Mouse (Mus musculus) retina, embryonic 14.5 days (tissue): ENCODE measurements around the gene Sptbn2.

ENCODE experiments used
- DNase-seq: peaks from one replicate; pipeline ENCODE4 v3.0.0-alpha.2; 2015; ENCODE audit warnings: low spot score

Sptbn2 gene

DNA sequence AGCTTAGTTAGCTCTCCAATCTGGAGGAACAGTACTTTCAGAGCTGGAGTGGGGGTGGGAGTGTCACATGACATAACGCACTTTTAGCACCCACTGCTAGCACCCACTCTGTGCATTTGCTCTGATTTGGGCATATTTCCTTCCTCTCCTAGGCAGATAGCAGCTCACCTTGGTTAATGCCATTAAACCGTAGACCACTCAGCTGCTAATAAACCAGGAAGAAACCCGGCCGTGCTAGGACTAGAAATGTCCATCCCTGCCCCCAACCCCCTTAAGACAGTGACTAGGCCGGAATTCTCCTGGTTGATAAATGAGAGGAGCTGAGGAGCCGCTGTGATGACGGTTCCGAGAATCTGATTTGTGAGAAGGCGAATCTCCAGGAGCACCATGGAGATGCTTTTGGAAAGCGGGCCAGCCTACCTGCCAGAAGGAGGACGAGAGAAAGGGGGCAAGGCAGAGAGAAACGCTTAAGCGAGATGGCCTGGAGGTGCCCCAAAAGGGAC is at the start of gene Sptbn2:
Gene Sptbn2 (plus strand): TSS at position 70 of the 503 bp plus-strand sequence.
- DNase-seq: no peak

DNA sequence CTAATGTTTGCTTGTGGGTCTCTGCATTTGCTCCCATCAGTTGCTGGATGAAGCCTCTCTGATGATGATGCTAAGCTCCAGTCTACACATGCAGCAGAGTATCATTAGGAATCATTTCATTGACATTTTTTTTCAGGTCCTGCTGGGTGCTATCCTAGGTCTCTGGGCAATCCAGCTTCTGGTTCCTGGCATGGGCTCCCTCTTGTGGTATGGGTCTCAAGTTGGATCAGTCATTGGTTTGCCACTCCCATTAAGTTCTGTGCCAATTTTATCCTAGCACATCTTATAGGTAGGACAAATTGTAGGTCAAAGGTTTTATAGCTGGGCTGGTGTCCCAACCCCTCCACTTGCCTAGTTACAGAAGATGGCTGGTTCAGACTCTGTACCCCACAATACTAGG is 44.2 kb upstream of the Sptbn2 start:
- DNase-seq: no peak

DNA sequence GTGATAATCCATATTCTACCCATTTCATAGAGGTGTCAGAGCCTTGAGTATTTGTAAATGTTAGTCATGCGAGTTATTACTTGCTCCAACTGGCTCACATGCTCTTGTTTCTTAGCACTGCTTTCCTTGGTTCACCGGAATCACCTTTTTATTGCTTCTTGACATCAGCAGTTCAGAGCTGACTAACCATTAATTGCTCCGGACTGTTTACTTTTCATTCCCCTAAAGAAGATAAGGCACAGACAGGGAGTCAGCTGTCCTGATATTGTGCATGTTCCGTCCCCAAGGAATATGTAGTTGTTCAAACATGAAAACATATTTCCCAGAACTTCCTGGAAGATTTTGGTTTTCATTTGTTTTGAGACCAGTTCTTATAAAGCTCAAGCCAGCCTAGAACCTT is 40.2 kb upstream of the Sptbn2 start:
- DNase-seq: no peak

DNA sequence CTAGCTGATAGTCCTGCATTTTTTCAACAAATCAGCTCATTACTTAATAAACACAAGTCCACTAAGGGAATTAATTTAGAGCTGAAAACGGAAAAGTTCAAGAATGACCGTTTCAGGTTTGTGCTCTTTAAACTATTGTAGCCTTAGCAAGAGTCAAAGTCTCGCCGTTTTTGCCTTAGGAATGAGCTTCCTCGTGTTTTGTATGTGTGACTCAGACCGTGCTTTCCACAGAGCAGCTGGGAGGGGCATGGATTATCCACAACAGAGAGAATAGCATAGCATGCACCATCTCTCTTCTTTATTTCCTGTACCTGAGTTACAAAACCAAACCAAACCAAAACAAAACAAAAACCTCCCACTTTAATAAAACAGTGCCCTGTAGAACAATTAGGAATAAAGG is 38.6 kb upstream of the Sptbn2 start:
- DNase-seq: no peak

DNA sequence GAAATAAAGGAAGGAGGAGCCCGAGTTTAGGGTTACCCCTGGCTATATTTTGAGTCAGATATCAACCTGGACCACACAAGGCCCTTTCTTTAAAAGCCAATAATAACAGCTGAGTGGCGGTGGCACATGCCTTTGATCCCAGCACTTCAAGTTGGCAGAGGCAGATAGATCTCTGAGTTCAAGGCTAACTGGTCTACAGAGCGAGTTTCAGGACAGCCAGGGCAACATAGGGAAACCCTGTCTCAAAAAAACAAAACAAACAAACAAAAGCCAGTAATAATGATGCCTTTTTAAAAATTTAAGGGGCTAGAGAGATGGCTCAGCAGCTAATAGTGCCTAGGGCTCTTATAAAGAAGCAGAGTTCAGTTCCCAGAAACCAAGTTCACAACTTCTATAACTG is 16.6 kb upstream of the Sptbn2 start:
- DNase-seq: no peak

DNA sequence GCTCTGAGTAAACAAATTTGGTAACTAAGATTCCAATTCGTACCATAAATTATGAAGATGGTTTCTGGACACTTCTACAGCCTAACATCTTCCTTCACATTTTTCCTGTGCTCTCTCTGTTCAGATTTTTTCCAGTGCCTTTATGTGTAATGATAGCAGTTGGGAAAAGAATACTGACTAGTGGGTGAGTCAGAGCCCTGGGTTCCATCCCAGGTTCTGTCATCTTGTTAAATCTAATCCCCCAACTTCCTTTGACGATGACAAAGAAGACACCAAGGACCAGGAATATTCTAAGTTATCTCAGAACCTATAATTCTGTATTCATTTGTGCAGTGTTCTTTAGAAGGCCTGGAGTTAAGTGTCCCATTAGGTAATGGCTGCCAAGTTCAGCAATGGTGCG is 13.8 kb upstream of the Sptbn2 start:
- DNase-seq: no peak

DNA sequence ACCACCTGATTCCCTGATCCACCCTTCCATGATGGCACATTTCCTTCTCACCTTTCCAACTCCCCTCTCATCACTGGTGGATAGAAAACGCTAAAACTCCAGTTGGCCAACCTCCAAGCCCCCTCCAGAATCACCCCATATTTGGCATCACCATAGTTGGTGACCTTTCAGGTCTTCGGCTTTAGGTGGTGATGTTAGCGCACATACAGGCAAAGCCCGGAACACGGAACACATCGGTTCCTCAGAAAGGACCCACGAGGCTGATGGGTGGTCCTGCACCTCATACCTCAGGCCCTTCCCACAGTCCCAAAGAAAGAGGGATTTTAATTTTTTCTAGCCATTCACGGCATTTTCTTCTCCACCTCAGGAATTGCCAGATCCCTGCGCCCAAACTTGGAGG is 13.2 kb upstream of the Sptbn2 start:
- no peak for DNase-seq

DNA sequence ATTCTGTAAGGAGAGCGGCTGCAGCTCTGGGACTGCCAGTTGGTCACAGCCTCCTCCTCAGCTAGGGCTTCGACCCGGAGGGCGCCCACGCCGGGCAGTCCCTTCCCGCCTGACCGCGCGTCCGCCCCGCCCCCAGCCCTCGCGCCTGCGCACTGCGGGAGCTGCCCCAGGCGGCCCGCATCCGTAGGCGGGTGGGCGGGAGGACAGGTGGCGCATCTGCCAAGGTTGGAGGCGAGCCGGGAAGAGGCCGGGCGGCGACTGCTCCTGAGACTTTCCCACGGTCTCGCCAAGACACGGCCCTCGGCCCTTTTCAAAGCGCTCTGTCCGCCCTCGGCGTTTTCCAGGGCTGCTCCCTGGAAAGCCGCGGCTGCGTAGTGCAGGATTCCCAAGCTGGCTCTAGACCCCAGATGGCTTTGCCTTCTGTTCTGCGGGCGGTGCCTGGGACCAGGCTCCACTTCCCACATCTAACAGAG is 12.7 kb upstream of the Sptbn2 start, which contains the start of gene Gm960:
Gene Gm960 (minus strand): TSS at position 464 of the 473 bp plus-strand sequence.
- peak; percentile 82 for DNase-seq

DNA sequence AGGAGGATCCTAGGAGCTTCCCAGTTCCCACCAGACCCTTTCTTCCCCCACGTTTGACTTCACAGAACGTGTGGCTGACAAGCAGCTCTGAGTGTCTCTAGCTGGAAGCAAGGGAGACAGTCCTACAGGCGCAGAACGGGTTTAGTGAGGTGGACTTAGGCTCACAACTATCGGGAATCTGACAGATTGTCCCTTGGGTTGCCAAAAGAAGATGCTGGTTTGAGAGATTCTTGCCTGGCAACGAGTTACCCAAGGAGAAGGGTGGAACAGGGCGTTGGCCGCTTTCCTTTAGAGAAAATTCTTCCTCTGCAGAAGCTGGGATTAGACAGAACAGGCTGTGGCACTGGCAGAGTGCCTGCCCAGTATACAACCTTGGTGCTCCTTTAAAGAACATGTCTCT is 12.1 kb upstream of the Sptbn2 start:
- DNase-seq: no peak

DNA sequence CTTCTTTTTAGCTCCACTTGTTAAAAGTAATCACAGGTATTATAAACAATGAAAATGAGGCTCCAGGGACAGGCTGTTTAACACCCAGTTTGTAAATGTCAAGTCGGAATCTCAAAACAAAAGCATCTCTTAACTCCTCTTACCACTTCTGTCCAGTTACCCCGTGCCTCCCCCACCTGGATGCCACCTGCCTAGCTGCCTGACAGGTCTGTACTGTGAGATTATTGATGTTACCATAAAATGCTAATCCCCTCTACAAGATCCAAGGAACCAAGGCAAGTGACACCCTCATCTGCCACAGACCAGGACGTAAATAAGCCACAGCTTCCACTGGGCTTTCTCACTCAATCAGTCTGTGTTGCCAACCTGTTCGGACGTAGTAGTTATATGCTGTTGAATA is 11.1 kb upstream of the Sptbn2 start:
- no peak for DNase-seq

DNA sequence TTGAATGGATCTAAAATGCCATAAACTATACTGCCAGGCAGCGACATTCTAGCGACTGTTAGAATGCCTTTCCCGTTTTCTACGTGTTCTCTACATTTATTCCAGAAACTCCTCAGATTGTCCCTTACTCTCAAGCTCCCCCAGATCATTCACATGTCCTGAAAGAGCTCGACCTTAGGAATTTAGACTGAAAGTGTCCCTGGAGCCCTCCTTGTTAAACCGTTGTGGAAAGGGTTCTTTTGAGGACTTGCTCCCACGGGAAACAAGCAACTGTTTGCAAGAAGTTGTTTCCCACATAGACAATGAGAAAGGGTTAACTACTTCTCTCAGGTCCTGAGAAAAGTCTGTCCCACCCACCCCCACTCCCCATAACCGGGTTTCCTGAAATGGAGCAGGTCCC is 10.3 kb upstream of the Sptbn2 start:
- no peak for DNase-seq

DNA sequence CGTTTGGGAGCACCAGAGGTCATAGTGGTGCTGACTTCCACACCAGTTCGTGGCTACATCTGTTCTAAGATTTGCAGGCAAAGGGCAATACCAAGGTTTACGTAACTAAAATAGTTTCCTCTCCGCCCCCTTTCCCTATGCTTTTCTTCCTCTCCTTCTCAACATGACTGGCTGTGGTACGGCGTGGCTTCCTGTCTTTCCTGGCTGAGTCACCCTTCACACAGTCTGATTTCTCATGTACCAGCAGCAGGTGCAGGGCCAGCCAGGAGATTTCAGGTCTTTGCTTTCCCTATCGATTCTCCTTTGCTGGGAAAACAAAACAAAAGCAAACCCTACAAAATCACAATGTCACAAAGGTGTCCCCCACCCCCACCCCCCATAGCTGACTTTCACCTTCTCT is 9.7 kb upstream of the Sptbn2 start:
- DNase-seq: no peak

DNA sequence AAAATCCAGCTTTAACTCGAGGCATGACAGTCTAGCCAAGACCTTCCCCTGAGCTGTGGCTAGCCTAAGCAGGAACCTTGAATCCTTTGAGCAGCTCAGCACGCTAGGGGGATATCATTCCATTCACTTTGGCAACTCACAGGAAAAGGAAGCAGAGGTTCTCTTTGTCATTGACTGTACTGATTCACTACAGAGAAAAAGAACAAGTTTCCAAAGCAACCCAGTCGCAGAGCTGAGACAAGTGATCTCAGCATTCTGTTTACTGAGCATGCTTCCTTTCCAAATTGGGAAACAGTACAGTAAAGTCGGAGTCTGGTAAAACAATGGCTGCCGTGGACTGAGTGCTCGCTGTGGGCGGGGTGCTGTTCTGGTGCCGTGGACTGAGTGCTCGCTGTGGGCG is 2.2 kb upstream of the Sptbn2 start:
- no peak for DNase-seq

DNA sequence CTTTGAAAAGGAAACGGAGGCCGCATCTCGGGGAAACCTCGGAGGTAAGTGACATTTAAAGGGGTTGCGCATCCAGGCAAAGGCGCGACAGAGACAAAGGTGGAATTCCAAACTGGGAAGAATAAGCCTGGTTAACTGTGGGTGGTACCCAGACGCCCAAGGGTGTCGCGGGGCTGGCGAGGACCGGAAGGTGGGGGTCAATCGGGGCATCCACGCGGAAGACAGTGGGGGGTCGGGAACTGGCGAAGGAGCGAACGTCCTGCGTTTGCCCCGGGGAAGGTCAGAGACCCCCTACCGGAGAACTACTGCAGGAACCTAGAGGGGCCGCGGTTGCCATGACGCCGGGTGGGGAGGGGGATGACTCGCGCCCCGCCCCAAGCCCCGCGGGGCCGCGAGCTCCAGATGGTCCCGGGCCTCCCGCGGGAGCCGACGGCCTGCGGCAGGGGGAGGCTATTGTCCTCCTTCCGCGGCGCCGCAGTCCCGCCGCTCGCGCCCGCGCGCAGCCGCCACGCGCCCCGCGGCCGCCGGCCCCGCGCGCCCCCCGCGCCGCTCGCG is 711 bp downstream of the Sptbn2 start:
- DNase-seq: peak; percentile 83

DNA sequence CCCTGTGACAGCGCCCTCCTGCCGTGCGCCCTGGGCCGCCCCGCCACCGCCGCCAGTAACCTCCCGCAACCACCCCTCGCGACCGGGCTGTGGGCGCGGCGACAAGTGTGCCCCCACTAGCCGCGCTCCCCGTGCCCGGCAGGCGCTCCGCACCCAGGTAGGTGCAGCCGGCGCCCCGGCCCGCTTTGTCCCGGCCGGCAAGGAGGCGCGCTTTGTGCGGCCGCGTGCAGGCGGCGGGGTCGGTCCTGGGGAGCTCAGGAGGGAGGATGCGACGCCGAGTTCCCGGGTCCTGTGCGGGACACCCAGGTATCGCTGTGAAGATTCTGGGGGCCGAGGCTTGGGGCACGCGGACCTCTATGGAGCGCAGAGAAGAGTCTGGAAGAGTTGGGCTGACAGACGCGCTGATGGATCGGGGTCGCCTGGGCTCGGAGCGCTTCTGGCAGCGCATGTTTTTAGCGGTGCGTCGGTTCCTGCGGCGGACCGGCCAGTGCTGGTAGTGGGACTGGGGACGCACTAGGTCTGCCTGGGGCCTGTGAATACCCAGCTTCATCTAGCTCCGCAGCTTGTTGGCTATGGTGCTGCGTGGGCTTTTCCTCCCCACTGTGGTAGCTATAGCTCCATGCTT is 1.3 kb downstream of the Sptbn2 start:
- DNase-seq: peak; percentile 63

DNA sequence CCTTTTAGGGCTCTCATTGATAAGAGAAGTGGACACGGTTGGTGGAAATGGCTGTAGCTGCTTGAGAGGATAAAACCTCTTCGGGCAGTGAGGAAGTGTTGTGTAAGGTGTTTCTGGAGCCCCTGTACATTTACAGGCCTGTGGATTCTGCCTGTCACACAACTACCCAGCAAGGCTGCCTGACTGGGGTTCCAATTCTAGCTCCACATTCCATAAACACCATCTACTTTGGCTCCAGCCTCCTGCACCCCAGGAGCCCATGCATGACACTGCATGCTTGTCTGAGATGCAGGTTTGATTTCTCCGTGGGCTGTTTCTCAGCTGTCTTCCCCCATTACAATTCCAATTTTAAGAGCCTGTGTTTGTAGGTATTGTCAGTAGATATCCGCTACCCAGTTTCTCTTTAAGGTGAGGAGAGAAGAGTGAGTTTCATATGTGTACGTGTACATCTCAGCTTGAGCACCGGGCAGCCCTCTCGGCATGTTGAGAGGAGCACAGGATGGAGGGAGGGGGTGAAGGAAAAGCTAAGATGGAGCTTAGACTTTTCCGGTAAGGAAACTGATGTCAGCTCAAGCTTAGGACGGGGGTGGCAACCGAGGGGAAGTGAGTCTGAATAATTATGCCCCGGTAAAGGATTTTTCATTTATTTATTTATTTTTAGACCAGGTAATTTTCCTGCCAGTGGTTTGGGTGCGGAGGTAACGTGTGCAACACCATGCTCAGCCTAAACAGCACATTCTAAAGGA is 2.0 kb downstream of the Sptbn2 start:
- DNase-seq: no peak

DNA sequence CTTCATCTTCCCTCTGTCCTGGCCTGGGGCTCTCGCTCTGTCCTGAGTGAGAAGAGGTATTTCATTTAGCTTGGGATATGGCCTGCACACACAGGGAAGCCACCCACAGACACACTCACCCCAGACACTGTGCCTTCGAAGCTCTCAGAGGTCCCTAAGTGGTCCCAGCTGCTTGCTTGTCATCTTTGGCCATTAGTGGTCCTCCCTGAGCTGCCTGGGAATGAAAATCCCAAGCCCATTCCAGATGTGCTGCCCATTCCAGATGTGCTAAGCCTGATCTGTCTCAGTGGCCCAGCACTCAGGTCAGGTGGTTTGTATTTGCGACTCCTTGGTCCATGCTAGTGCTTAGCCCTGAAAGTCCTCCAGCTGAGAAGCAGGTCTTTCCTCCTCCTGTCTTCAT is 2.9 kb downstream of the Sptbn2 start:
- DNase-seq: peak; percentile 21

DNA sequence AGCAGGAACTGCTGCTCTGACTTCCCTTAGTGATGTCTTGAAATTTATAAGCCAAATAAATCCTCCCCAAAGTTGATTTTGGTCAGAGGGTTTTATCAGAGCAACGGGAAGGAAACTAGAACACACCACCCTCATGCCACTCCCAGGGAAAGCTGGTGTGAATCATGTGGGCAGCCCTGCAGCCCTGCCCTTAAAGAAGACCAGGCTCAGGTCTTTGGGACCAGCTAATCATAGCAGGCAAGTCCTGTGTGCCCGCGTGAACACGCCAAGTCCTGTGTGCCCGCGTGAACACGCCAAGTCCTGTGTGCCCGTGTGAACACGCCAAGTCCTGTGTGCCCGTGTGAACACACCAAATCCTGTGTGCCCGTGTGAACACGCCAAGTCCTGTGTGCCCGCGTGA is 5.8 kb downstream of the Sptbn2 start:
- no peak for DNase-seq

DNA sequence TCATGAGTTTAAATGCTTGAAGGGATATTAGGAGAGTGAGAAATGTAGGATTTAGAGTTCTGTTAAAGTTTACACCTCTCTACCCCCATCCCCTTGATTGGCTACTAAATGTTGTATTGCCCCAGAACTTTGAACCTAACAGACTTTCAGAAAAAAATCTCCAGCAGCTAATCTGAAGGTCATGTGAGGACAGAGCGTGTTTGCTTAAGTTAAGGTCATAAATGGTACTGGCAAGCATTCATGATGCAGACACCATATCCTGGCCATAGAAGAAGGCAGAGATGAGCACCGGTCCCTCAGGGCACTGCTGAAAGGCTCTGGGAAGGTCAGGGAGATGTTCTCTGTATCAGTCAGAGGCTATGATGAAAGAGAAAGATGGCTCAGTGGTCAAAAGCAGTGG is 6.3 kb downstream of the Sptbn2 start:
- DNase-seq: no peak

DNA sequence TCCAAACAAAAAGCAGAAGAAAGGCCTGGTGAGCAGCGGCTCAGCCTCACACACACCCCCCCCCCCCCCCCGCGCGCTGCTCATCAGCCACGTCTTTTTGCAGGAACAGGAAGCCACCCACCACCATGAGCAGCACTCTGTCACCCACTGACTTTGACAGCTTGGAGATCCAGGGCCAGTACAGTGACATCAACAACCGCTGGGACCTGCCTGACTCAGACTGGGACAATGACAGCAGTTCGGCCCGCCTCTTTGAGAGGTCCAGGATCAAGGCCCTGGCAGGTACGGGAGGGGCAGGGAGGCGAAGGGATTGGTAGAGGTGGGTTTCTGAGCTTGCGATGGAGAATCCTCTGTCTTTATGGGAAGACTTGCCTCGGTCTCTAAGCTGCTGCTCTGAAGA is 7.7 kb downstream of the Sptbn2 start:
- DNase-seq: no peak

DNA sequence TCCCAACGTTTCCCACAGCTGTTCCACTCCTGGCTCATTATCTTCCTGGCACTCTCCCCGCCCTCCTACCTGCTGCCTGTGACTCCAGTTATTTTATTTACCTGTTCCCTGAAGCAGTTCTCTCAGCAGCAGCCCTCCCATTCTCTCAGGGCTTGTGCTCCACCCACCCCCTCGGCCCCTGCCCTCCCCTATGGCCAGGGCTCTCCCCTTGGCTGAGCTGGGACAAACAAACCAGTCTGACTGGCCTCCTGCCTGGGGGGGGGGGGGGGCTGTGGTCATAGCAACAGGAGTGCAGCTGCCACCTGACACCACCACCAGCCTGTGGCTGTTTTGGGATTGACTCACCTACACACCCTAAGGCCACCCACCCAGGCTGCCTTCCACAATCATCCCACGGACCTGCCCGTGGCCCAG is 8.4 kb downstream of the Sptbn2 start:
- no peak for DNase-seq

DNA sequence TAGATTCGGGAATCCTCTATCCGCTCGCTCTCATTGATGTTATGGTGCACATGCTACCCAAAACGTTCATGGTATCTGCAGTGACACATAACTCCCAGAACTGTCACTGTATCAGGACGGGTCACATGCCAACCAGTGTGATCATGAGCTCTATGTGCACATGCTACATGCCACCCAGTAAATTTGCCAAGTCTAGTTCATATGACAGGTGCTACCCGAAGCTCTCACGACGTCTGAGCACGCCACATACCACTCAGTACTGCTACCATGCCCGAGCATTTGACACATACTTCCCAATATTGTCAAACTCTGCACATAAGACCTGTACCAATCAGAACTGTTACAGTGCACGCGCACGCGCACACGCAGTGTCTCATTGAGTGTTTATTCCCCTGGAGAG is 9.1 kb downstream of the Sptbn2 start:
- DNase-seq: no peak

DNA sequence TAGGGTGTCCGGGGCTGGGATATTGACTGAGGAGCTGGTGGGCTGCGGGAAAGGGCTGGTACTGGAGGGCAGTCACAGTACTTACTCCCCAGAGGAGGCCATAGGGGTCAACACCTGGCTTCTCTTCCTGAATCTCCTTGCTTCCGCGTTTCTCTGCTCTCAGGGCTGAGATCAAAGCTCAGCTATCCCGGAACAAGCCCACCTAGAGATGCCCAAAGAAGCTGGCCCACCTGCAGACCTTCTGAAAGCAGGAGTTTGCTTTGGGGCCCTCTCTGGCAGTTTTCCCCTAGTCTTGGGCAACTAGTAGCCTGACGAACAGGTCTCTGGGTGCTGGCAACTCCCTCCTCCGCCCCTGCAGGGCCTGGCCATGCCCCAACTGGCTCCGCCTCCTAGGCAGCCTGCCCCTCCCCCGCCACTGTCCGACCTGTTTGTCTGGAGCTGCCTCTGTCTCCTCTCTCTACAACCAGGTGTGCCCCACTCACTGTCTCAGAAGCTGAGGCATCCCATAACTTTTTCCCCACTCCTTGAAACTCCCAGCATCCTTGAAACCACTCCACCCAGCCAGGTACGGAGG is 9.8 kb downstream of the Sptbn2 start:
- no peak for DNase-seq
